Mouse (Mus musculus): ENCODE results near the gene Pheta2.

Gene Pheta2

GRCm38 (mm10) chr15:82338593-82339112 lies at the start of gene Pheta2, which contains the start of the genes Naga and Smdt1:
Pheta2 (plus strand) TSS chr15:82338942.
Naga (minus strand) TSS chr15:82338925.
Smdt1 (plus strand) TSS chr15:82338959.
- DNase-seq (ENCODE audit: inconsistent ontology term), result peak; percentile 98

DNA sequence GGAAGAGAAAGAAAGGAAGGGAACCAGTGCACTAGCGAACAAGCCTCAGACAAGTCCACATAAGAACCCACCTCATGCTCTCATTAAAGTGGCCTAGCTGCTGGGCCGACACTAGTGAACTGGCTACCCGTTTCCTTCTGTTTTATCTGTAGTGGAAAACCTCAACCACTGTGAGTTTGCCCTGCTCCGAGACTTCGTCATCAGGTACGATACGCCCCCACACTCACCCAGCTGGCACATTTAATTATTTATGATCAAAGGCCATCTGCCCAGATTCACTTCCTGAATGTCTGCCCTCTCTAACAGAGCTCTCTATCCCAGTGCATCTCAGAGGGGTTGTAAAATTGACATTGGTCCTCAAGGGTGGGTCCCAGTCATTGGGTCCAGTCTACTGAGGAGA lies 48.5 kb upstream of the Pheta2 start:
- no peak for DNase-seq (ENCODE audit: inconsistent ontology term)

- DNase-seq (ENCODE audit: inconsistent ontology term), result no peak
Observed at GRCm38 (mm10) chr15:82292851-82293250, 45.9 kb upstream of the Pheta2 start.

- DNase-seq (ENCODE audit: inconsistent ontology term), result peak; percentile 54
Observed at GRCm38 (mm10) chr15:82293271-82293711, 45.5 kb upstream of the Pheta2 start.

DNA sequence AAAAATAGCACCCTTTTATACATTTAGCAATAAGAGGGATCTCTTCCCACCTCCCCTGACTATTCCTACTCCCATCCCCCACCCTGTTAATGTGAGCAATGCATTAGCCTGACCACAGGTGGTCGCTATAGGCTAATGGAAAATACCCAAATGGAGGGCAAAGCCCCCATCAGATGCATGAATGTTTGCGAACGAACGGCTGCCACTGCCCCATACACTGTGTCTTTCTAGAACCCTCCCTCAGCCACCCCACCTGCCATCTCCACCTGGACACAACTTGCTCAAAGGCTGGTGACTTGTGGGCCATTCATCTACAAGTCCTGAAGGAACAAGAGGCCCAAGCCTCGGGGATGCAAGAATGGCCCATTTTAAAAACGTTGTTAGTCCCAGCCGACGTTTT lies 44.7 kb upstream of the Pheta2 start:
- DNase-seq (ENCODE audit: inconsistent ontology term), result no peak

- no peak for DNase-seq (ENCODE audit: inconsistent ontology term)
Observed at GRCm38 (mm10) chr15:82298764-82299561, 39.8 kb upstream of the Pheta2 start, which contains the start of gene Wbp2nl. Wbp2nl (plus strand) TSS chr15:82298954.

GRCm38 (mm10) chr15:82307107-82307506 lies 31.6 kb upstream of the Pheta2 start:
- no peak for DNase-seq (ENCODE audit: inconsistent ontology term)

GRCm38 (mm10) chr15:82308416-82308815 lies 30.3 kb upstream of the Pheta2 start:
- DNase-seq (ENCODE audit: inconsistent ontology term), result no peak

GRCm38 (mm10) chr15:82317839-82318238 lies 20.9 kb upstream of the Pheta2 start:
- no peak for DNase-seq (ENCODE audit: inconsistent ontology term)

DNA sequence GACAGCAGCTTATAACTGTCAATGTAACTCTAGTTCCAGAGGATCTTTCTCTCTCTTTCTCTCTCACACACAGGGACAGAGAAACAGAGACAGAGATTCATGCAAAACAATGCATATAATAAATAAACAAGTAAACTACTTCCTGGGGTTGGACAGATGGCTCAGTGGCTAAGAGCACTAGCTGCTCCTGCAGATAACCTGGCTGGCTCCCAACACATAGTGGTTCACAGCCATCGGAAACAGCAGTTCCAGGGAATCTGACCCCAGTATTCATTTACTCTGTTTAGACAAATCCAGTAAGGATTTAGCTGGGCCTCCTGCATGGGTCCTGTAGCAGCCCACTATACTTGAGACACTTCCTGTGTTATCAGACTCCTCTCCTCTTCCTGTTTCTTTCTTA lies 19.1 kb upstream of the Pheta2 start:
- DNase-seq (ENCODE audit: inconsistent ontology term), result no peak

DNA sequence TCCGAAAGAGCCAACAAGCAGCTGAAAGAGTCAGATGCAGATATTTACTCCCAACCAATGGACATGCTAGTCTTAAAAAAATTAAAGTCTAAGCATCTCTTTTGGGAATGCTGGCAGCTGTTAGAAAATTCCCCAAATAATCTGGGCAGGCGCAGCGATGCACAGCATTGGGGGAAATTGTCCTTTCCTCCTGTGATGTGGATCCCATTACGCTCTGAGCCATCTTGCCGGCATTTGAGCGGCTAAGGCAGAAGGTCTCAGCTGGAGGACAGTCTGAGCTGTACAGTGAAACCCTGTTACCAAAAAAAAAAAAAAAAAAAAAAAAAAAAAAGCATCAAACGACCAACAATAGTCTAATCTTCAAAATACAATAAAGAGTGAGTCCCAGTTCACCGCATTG lies 16.5 kb upstream of the Pheta2 start:
- no peak for DNase-seq (ENCODE audit: inconsistent ontology term)

DNA sequence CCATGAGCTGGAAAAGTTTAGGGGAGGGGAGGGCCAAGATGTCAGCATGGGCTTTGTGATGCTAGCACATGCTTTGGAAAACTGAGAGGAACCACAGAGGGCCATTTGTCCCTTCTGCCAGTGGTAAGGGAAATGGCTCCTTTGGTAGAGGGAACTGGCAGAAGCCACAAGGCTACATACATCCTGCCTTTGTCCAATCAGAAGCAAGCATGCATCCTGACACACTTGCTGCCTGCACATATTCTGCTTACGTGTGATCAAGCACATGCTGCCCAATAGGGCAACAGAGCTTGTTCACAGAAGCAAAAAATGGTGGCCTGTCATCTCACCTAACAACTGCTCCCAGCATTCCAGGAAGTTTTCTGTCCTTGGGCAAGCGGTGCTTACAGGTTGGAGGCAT lies 13.4 kb upstream of the Pheta2 start:
- no peak for DNase-seq (ENCODE audit: inconsistent ontology term)

GRCm38 (mm10) chr15:82335194-82335593 lies 3.5 kb upstream of the Pheta2 start:
- DNase-seq (ENCODE audit: inconsistent ontology term), result no peak

DNA sequence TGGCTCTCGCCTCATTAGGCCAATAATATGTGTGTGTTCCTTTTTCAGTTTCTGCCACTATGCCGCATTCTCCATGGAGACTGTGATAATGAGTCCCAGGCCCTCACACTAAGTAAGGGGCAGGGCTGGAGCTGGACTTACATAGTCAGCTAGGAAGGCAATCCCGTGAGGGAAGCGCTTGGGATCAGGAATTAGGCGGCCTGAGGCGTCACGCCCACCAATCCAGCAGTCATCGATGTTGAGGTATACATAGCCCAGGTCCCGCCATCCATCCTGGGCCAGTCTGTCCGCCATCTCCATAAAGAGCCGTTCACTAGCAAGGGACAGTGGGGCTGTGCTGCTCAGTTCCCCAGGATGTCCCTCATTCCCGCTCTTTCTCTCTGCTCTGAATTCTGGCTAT lies 2.1 kb upstream of the Pheta2 start:
- no peak for DNase-seq (ENCODE audit: inconsistent ontology term)

DNA sequence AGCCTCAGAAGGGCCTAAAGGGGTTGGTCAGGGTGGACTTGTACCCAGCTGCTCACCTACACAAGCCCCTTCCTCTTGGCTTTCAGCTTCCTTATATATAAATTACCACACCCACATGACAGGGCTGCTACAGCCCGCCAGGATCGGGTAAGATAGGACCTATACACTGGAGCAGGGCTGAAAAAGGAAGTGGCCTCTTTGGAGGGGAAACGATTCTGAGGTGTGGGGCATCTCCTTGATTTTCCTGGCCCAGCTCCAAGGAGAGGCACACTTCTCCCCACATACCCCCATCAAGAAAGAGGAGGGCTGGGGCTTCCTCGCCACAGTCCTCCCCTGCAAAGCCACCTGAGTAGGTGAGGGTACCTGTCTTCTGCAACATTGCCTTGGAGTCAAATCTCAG lies 867 bp upstream of the Pheta2 start:
- no peak for DNase-seq (ENCODE audit: inconsistent ontology term)

- DNase-seq (ENCODE audit: inconsistent ontology term), result no peak
Observed at GRCm38 (mm10) chr15:82339150-82339549, 408 bp downstream of the Pheta2 start.

DNA sequence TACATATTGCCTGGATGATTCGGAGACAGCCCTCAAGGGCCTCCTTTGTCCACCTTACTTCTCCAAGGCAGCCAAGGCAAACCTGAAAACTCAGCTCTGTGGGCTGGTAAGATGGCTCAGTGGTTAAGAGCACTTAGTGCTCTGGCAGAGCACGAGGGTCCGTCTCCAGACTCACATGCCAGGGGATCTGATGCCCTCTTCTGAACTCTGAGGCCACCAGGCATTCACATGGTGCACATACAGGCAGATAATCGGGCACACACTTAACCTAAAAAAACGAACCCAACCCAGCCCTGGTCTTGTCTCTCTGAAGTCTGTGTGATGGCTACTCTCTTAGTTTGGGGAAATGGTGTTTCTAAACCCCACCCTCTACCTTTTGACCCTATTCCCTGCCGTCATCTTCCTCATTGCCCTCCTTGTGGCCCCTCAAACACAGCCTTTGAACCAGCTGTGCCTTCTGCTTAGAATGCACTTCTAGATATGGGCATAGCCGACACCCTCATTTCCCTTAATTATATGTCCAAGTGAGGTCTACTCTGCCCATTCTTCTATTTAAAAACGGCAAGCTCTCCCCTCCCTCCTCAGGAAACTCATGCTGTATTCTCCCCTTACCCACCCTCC lies 1.0 kb downstream of the Pheta2 start:
- no peak for DNase-seq (ENCODE audit: inconsistent ontology term)

GRCm38 (mm10) chr15:82340414-82341035 lies 1.8 kb downstream of the Pheta2 start:
- no peak for DNase-seq (ENCODE audit: inconsistent ontology term)

GRCm38 (mm10) chr15:82341036-82341501 lies 2.3 kb downstream of the Pheta2 start:
- DNase-seq (ENCODE audit: inconsistent ontology term), result peak; percentile 42

GRCm38 (mm10) chr15:82341675-82342542 lies 3.2 kb downstream of the Pheta2 start:
- DNase-seq (ENCODE audit: inconsistent ontology term), result no peak

DNA sequence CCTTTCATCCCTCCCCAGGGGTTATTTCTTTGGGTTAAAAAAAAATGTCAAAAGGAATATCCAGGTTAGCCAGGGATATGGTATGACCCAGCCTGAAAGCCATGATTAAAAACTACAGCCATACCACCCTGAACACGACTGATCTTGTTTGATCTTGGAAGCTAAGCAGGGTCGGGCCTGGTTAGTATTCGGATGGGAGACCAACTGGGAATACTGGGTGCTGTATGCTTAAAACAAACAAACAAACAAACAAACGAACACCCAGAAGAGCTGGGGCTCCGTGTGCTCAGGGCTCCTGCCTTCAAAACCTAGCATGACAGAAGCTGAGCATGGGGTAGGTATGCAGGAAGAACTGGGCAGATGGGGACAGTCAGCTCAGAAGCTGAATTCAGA lies 3.8 kb downstream of the Pheta2 start:
- no peak for DNase-seq (ENCODE audit: inconsistent ontology term)
